Mouse (Mus musculus) E14TG2a.4 (cell line): Measurements from ENCODE around the gene Uqcrc2.

Source experiments
- H3K27me3 ChIP-seq: 2 replicates; pipeline ENCODE4 v1.6.1; 2014; ENCODE audit warnings: low read length, control low read depth; ENCODE audit not compliant: insufficient read depth
- H3K36me3 ChIP-seq: 2 replicates; pipeline ENCODE4 v1.6.1; 2014; ENCODE audit warnings: low read length, control low read depth; ENCODE audit not compliant: insufficient read depth
- H3K4me1 ChIP-seq: replicated peaks from 2 replicates; pipeline ENCODE4 v1.6.1; 2014; ENCODE audit warnings: low read depth, low read length, control low read depth
- H3K4me3 ChIP-seq: replicated peaks from 2 replicates; pipeline ENCODE4 v1.5.1; 2014; ENCODE audit warnings: mild to moderate bottlenecking, low read length
- H3K9me3 ChIP-seq: 2 replicates; pipeline ENCODE4 v1.6.1; 2014; ENCODE audit warnings: low read length, control low read depth
- CTCF ChIP-seq: conservative IDR thresholded peaks from 2 replicates; pipeline ENCODE4 v1.5.1; 2014; ENCODE audit warnings: low read length
- NANOG ChIP-seq: IDR thresholded peaks from 2 replicates; pipeline ENCODE4 v1.6.1; 2014; ENCODE audit warnings: borderline replicate concordance, low read length, mixed read lengths
- POU5F1 ChIP-seq: IDR thresholded peaks from 2 replicates; pipeline ENCODE4 v1.6.1; 2014; ENCODE audit warnings: low read length, borderline replicate concordance

Gene Uqcrc2

DNA sequence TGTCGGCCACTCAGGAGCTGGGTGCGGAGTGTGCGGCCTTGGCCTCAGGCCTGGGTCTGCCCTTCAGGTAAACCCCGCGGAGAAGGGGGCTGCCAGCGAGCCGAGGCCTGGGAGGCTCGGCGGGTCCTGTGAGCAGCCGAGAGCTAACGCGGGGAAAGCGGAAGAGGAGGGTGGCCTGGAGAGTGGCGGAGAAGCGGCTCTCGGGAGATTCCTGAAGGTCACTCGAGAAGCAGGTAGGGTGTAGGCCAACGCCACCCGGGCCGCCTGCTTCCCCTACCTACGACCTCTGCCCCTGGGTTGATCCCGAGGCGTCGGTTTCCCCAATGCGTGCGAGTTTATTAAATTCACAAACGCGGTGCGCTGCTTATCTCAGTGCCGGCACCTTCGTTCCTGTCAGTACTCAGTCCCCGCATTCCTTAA is 396 bp downstream of the Uqcrc2 start:
- H3K36me3 ChIP-seq = peaks cover 33% of the 10 kb centered on the region
- no peak for TF ChIP-seq CTCF
- no peak for TF ChIP-seq POU5F1
- no peak for TF ChIP-seq NANOG
- H3K9me3 ChIP-seq = no peaks in the 10 kb centered on the region
- peak overlapping the region; percentile 95 for H3K4me3 ChIP-seq
- H3K27me3 ChIP-seq = no peaks in the 10 kb centered on the region
- peaks cover 18% of the 10 kb centered on the region for H3K4me1 ChIP-seq

DNA sequence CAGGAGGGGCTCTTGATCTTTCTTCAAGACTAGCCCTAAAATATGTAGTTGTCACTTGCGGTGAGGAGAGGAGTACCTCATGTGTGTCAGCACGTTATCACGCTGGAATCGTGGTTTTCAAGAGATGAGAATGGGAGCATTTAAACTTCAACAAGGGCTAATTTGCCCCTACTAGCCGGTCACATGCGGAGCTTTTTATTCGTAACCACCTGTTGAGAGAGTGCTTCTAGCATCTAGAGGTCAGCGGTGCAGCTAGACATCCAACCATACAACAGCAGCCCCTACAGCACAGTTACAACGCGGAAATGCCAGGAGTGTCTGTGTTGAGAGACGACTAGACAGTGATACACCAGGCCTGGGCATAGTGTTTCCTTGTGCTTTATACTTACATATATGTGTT is 845 bp downstream of the Uqcrc2 start:
- Histone ChIP-seq H3K4me3 (peak overlapping the region; percentile 95), H3K36me3 (peaks cover 37% of the 10 kb centered on the region), H3K4me1 (peaks cover 18% of the 10 kb centered on the region), H3K27me3 (no peaks in the 10 kb centered on the region), H3K9me3 (no peaks in the 10 kb centered on the region)
- no peak for TF ChIP-seq CTCF
- no peak for TF ChIP-seq NANOG
- no peak for TF ChIP-seq POU5F1

DNA sequence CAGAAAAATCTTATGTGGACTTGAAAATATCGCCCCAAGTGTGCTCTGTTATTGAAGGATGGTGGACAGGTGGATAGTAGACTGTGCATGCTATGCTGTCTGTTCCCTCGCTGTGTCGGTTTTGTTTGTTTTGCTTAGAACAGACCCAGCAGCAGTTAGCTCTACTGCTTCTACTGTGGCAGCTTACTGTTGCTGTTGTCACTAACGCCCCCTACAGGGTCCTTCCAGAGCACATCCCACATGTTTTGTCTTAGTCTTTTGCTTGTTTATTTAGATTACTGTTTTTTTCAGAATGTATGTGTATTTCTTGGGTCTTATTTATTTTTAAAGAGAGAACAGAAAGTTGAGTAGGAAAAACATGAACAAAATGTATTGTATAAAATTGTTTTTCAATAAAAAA is 8.2 kb downstream of the Uqcrc2 start:
- Histone ChIP-seq H3K36me3 (peaks cover 88% of the 10 kb centered on the region), H3K9me3 (no peaks in the 10 kb centered on the region), H3K4me3 (no peak overlapping the region), H3K4me1 (no peaks in the 10 kb centered on the region), H3K27me3 (no peaks in the 10 kb centered on the region)
- TF ChIP-seq CTCF (peak; percentile 38), NANOG (no peak), POU5F1 (no peak)

DNA sequence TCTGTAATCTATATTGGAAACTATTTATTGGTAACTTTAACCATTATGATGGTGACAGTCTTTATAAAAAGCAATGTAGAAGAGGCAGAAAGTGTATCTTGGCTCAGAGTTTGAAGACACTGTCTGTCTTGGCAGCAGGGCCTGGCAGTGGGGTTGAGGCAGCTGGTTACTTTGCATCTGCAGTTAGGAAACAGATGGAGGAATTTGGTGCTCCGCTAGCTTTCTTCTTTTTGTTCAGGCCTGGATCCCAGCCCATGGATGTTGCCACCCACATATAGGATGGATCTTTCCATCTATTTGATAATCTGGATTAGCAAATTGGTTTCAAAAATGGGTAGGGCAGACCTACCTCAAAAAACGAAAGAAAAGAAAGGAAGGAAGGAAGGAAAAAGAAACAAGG is 12.9 kb downstream of the Uqcrc2 start:
- no peak overlapping the region for H3K4me3 ChIP-seq
- H3K9me3 ChIP-seq = no peaks in the 10 kb centered on the region
- no peaks in the 10 kb centered on the region for H3K4me1 ChIP-seq
- no peaks in the 10 kb centered on the region for H3K27me3 ChIP-seq
- peaks cover 95% of the 10 kb centered on the region for H3K36me3 ChIP-seq
- no peak for TF ChIP-seq CTCF

DNA sequence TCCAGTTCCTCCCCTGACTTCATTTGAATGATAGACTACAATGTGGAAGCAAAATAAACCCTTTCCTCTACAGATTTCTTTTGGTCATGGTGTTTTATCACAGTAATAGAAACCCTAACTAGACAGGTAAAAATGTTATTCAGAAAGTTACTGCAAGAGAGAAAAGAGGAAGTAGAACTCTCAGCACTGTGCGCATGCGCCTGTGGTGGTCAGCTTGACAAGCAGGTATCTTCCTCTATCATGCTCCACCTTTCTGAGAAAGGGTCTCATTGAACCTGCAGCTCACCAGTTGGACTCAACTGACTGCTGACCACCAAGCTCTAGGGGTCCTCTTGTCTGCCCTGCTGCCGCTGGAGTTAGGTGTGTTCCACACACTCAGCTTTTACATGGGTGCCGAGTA is 27.1 kb downstream of the Uqcrc2 start:
- H3K4me1 ChIP-seq = peaks cover 8% of the 10 kb centered on the region
- H3K36me3 ChIP-seq = peaks cover 35% of the 10 kb centered on the region
- H3K27me3 ChIP-seq = no peaks in the 10 kb centered on the region
- no peak overlapping the region for H3K4me3 ChIP-seq
- no peaks in the 10 kb centered on the region for H3K9me3 ChIP-seq
- TF ChIP-seq CTCF (no peak), NANOG (no peak), POU5F1 (no peak)

DNA sequence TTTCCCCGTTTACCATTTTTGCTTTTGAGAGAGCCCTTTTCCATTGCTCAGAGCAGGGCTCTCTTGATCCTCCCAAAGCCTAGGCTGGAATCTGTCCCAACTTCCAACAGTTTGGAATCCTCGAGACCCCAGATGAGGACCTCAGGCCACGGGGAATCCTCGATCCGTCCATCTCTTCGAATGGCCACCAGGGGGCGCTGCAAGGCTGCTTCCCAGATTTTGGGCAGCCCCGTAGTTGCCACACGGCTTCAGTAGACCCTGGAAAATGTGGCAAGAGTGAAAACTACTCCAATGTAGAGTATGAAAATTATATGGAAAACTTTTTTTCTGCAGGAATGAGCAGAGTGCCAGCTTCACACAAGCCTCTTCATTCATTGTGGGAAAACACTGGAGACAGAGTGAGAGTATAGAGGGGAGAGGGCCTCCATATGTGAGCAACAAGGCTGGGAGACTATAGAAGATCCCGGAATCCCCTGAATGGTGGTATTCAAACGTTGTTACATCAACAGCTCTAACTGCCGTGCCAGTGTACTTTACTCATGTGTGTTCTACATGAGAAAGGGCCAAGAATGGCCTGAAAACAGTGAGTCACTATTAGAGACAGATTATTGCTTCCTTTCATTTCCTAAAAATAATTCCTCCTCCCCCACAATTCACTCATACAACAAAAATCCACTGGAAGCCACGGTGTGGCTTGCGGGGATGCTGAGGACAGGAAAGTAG is 35.3 kb downstream of the Uqcrc2 start, which contains the start of gene Pdzd9:
TSS of gene Pdzd9 (minus strand) at position 191 of the 723 bp plus-strand sequence.
- H3K4me3 ChIP-seq = no peak within 1 kb of the TSS
- peaks cover 4% of the 10 kb centered on the region; the same call in 1 of the 2 replicates for H3K27me3 ChIP-seq
- H3K4me1 ChIP-seq = no peaks in the 10 kb centered on the region
- H3K9me3 ChIP-seq = no peaks in the 10 kb centered on the region
- no peak for TF ChIP-seq POU5F1
- peak; percentile 81 for TF ChIP-seq CTCF
- H3K36me3 ChIP-seq = no peaks in the 10 kb centered on the region

DNA sequence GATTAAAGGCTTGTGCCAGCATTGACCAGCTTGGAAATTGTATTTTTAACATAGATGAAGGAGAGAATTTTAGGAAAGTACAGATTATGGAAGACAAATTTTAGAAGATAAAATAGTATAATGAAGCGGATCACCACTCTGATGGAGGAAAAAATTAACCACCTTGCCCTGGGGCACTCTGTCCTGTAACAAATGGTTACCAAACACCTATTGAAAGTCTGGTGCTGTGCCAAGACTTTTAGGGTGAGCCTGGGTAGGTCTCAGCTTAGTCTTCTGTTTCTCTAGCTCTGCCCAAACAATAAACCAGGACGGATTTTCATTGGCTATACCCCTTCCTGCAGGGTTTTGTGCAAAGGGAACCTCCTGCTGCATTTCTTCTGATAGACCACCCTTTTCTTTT is 36.3 kb downstream of the Uqcrc2 start:
- peaks cover 4% of the 10 kb centered on the region; the same call in 1 of the 2 replicates for H3K27me3 ChIP-seq
- no peaks in the 10 kb centered on the region for H3K9me3 ChIP-seq
- peaks cover 2% of the 10 kb centered on the region for H3K4me1 ChIP-seq
- TF ChIP-seq POU5F1 (no peak), CTCF (no peak), NANOG (no peak)
- no peaks in the 10 kb centered on the region for H3K36me3 ChIP-seq
- no peak overlapping the region for H3K4me3 ChIP-seq

DNA sequence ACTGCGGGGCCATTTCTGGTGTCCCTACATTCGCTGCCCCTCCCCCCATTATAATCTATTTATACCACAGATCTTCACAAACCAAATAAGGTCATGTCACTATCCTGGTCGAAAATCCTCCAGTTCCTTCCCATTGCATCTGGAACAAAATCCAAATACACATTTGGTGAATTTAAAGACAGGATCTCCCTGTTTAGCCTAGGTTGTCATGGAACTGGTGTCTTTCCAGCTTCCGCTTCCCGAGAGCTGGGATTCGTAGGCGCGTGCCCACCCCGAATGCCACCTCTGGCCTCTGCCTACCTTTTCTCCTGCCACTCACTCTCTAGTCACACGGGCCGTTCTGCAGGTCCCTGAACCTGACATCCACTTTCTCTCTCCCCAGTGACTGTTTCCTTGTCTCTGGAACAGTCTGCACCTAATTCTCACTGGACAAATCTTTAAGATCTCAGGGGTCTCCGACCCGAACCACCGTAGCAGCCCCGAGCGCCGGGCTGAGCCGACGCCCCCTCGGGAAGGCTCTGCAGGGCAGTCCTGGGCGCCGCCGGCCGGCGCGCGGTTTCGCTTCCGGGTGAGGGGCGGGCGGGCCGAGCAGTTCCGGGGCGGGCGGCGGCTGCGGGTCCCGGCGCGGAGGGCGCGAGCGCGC is 42.1 kb downstream of the Uqcrc2 start, which contains the start of gene Mosmo:
TSS of gene Mosmo (plus strand) at position 618 of the 643 bp plus-strand sequence.
- H3K9me3 ChIP-seq = no peaks in the 10 kb centered on the region

More for the DNA sequence above, 42.1 kb downstream of the Uqcrc2 start, which contains the start of gene Mosmo:
- peak within 1 kb of the TSS; percentile 90 for H3K4me3 ChIP-seq
- H3K4me1 ChIP-seq = peaks cover 35% of the 10 kb centered on the region
- 0 out of 2 replicates have a peak, but pooled peaks cover 3% of the 10 kb centered on the region for H3K36me3 ChIP-seq
- no peaks in the 10 kb centered on the region for H3K27me3 ChIP-seq
- TF ChIP-seq NANOG (no peak), CTCF (no peak), POU5F1 (no peak)
